Mouse (Mus musculus) left cerebral cortex, adult 8-10 months (tissue): ENCODE data around the gene Gm20388. TPM values are rescaled to one million over a fixed set of nuclear protein-coding genes. Genes with fewer than 3 reads are reported as not detected.

Experiments used
- DNase-seq, 2 experiments: peaks; one replicate each; pipeline ENCODE4 v3.0.0; 2022; ENCODE audit warnings: low spot score in 2 of 2
- total RNA-seq, 4 experiments: library from RNA; stranded (reverse); gene quantifications; 2 replicates each; pipeline ENCODE4 v1.2.4; 2022

The Gm20388 gene
- total RNA-seq, 4 experiments from 2014 or later = 10.4 to 20.8 (median 16.4) TPM

DNA sequence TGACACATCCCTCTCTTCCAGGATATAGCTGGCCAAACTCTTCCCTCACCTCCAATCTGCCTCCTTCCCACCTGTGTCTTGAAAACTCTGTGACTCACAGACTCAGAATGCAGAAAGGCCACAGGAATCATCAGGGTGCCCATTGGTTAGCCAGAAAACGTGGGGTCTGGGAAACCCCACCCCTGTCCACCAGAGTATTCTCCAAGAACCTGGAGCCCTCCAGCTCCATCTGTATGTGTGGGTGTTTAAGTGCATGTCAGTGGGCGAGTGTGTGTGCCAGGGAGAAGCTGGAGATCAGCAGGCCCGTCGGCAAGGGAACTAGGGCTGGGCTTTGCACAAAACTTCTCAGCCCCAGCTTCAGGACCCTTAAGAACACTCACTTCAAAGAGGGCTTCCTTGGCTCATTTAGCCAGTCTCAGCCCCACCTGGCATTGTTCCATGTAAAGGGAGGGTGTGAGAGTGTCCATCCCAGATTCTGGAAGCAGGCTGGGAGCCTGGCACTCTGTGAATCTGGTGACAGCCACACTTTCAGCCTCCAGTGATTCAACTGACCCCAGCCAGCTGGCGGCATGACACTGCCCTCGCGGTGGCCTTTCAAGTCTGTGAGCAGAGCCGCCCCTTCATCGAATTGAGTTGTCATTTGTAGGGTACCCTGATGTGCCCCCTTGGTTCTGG, 2509.4 kb downstream of the Gm20388 start:
- DNase-seq = peak; percentile 25 to 70

- no peak for DNase-seq
Measured at GRCm38 (mm10) chr8:122421376-122422070, 2510.9 kb downstream of the Gm20388 start, which contains the start of gene Il17c. Gene Il17c, plus strand, starts transcription at chr8:122422020.

DNA sequence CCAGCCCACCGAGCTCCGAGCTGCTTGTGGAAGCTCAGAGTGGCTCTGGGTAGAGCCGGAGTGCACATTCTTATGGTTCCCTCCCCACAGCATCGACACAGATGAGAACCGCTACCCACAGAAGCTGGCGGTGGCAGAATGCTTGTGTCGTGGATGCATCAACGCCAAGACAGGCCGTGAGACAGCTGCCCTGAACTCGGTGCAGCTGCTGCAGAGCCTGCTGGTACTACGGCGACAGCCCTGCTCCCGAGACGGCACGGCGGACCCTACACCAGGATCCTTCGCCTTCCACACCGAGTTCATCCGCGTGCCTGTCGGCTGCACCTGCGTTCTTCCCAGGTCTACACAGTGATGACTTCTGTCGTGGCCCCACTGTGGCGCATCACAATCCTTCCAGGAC, 2512.6 kb downstream of the Gm20388 start:
- no peak for DNase-seq

- no peak for DNase-seq
Measured at GRCm38 (mm10) chr8:122423659-122424058, 2513.0 kb downstream of the Gm20388 start.

- no peak for DNase-seq
Measured at GRCm38 (mm10) chr8:122426145-122426544, 2515.5 kb downstream of the Gm20388 start.

GRCm38 (mm10) chr8:122427607-122428006, 2517.0 kb downstream of the Gm20388 start:
- no peak for DNase-seq

GRCm38 (mm10) chr8:122428163-122428562, 2517.5 kb downstream of the Gm20388 start:
- DNase-seq = no peak

DNA sequence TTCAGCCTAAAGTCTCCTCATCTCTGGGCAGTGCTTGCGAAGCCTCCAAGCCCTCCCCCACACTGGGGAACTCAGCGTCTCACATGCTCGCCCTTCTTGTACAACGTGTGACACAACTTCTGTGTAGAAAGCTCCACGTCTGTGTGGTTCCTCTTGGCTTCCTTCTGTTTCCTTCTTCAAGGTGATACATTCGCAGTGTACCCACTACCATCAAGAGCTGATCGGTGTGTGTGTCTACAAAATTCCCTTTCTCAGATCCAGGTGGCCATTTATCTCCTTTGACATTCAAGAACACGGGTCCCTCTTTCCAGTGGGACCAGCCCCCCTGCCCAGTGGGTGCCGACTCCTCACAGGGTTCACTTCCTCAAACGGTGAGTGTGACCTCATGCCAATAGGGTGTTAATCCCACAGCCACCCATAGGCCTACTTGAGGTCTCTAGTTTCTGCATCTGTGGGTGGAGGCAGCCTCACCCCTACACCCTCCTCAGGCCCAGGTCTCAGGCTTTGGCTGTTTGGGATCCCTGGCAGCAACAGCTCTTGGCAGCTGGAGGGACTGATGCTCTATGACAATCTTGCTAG, 2519.5 kb downstream of the Gm20388 start:
- DNase-seq = no peak

DNA sequence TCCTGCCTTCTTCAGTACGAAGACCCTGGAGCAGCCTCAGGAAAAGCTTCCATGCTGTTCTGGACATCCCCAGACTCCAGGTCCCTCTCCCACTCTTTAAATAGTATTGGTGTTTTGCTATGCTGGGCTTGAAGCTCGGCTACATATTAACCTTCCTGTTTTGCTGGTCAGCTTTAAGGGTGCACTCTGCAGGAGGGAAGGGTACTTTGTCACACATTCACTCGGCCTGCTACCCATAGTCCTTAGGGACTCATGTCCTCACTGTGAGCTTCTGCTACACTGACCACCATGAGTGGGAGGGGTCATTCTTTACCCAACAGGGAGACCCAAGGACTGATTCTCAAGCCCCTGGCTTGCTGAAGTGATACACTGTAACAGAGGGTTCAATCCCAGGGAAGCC, 2520.0 kb downstream of the Gm20388 start:
- no peak for DNase-seq

DNA sequence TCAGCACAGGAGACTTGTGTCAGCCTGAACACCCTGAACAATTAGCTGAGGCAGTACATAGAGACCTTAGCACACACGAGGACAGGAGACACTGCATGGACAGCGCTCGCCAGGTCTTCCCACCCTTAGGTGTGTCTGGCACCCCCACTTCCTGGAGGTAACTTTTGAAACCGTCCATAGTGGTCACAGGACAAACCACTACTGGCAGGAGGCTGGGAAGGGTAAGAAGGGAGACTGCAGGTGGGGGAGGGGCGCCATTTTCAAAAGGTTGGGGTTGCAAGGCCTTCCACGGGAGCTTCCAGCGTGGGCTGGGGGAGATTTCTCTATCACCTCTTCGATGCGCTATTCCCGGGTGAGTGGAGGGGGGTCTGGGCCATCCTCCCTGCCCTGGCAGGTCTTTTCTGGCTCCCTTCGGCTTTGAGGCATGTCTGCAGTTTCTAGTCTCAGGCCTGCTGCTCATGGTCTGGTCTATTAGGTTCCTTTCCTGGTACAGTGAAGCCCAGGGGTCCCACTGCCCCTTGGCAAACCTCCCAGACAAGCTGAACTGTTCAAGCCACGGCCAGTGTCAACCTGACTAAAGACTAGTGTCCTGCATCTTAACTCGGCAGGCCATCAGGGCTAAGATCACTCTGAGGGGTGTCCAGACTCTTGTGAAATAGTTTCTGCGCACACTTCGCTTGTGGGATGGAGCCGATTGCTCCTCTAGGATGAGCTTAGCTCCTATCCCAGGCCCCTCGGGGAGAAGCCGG, 2521.2 kb downstream of the Gm20388 start:
- DNase-seq = no peak

DNA sequence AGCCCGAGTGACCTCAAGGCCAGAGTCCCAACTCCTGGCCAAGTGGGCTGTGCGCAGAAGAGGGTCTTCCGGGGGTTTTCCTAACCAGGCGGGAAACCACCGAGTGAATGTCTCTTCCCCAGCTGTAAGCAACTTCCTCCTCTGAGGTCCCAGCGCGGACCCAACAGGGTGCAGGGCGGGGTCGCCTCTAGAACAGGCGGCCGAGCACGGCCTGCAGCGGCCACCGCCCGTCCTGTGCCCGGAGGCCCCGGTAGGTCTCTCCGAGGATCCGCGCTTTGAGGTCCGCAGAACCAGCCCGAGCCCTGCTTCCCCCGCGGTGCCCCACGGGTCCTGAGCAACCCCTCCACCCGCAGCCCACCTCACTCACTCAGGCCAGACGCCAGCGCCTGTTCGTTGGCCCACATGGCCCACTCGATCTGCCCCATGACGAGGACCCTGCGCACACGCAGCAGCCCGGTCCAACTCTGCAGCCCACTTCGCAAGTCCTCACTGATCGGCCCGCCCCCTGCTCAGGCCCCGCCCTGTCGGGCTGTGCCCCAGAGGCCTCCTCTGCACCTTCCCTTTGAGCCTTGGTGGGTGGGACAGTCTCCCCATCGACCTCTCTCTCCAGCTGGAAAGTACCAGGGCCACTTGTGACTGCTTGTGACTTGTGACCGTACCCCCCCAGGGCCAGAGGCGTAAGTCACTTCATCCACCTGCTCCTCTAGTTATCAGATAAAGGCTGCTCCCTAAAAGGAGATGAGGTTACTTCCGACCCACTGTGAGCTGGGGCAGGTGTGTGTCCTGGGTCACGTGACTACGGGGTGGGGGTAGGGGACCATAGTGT, 2522.0 kb downstream of the Gm20388 start, which contains the start of gene Cyba:
Cyba (minus strand) TSS at position 488 of the 826 bp plus-strand sequence.
- no peak for DNase-seq

DNA sequence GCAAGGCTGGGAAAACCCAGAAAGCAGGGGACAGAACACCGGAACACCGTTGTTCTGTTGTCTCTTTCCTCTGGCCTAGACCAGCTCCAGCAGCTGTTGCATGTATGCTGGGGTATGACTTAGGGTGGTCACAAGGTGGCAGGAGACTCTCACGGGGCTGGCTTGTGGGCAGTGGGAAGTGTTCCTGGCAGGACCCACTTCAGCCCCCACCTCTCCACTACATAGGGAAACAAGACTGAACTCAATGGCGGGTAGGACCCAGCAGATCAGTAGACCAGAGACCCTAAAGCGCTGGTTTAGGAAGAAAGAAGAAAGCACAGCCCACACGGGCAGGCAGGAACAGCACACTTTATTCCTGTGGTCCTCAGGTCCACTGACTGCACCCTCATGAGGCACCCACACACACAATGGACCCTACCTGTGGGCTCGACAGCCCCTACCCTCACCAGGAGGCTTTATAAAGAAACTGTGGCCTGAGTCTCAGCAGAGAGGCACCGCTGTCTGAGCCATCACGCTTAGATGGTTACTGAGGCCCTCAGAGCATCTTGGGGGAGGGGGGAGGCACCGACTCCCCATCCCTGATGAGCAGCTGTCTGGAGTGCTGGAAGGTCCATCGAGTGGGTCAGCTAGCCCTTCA, 2522.7 kb downstream of the Gm20388 start:
- no peak for DNase-seq

DNA sequence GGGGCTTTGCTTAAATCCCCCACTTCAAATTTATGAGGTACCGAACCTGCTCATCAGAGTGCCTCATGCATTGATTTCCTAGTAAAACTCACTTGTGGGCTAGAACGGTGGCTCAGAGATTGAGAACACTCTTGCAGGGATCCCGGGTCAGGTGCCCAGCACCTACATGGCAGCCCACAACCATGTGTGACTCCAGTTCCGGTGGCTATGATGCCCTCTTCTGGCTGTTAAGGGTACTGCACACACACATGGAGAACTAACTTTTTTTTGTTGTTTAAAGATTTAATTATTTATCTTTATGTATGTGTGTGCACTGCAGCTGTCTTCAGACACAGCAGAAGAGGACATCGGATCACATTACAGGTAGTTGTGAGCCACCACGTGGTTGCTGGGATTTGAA, 2524.7 kb downstream of the Gm20388 start:
- DNase-seq = no peak

- no peak for DNase-seq
Measured at GRCm38 (mm10) chr8:122436146-122436545, 2525.5 kb downstream of the Gm20388 start.

DNA sequence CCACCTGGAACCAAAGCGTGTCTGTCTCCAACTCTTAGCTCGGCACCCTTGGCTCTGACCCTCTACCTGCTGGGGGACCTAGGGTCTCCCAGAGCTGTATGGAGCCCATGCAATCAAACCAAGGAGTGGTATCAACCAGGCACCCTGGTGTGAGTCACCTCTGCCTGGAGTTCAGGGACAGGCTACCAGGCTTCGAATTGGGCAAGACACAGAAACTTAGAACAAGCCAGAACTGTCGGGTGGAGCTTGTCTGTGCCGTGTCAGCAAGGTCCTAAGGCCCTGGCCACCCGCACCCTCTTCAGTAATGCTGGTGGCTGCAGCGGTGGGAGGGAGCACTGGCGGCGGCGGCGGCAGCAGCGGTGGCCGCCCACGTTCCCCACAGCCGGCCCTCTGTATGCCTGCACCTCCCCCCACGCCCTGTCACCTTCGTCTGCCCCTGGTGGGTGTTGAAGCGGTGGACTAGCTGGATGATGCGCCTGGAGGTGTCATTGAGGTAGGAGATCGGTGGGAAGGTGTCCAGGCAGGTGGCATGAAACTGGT, 2526.0 kb downstream of the Gm20388 start:
- DNase-seq = no peak

DNA sequence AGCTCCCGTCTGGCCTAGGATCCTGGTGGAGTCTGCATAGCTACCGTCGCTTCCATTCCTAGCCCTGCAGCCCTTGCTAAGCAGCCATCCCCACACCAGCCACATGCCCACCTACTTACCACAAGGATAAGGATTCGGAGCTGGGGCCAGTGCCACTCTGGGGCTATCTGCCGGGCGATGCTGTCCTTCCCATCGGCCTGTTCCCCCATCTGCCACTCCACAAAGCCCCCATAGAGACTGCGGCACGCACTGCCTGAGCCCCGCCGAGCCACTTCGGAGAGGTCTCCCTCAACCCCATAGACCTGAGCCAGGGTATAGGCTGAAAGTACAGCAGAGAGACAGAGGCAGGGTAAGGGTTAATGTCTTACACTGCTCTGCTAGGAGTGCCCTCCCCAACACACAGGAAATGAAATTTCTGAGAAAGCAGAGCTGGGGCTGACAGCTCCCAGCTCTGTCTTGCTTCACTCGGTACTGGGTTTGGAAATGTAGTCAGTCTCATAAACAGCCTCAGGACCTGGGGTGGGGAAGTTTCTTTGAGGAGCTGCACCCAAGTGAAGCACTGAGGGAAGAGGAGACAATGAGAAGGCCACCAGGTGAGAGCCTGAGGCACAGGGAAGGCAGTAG, 2527.2 kb downstream of the Gm20388 start:
- no peak for DNase-seq

- DNase-seq = no peak
Measured at GRCm38 (mm10) chr8:122439336-122439735, 2528.7 kb downstream of the Gm20388 start.

DNA sequence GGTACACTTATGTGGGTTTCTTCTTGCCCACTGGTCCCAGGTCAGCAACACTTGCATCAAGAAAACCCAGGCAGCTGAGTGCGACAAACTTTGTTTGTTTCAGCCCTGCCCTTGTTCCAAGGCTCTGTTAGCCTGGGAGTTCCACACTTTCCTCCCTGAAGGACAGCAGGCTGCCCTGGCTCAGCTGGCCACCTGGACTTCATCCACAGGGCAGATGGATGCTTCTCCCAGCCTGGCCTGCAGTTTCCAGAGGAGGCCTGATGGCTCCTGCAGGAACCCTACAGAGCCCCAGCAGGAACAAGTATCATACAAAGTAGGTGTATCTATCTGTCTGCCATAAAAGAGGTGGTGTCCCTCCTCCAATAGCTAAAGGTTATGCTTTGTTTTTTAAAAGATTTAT, 2530.7 kb downstream of the Gm20388 start:
- no peak for DNase-seq

DNA sequence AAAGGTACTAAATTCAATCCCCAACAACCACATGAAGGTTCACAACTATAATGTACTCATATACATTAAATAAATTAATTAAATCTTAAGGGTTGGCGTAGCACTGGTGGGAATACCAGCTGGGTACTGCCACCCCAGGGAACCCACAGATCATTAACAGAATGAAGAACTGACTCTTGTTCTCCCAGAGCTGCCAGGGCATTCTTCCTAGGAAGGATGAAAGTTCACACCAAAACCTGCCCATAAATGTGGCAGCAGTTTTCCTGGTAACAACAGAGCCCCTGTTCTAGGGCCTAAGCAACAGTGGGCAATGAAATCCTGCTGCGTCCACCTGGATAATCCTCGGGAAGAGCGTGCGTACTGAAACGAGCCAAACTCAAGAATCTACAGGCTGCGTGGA, 2531.7 kb downstream of the Gm20388 start:
- no peak for DNase-seq

DNA sequence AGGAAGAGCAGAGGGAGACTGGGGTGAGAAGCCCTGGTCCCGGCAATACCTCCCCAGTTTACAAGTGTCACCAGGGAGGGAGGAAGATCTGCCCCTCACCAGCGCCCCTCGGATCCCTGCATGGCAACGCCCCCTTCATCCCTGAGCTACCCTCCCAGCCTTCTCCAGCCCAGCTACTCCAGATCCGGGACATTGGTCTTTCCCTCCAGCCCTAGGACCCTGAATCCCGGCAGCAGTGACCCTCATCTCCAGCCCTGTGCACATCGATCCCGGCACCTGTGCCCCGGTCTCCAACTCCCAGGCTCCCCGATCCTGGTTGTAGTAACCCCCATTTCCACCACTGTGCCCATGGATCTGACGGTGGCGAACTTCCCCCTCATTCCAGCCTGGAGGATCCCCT, 2532.1 kb downstream of the Gm20388 start:
- no peak for DNase-seq
